Mouse (Mus musculus) thymus, adult 2 months (tissue): ENCODE data around the gene Tbx4. TPM values are rescaled to one million over a fixed set of nuclear protein-coding genes. Genes with fewer than 3 reads are reported as not detected.

ENCODE experiments used
- DNase-seq: peaks from one replicate; pipeline ENCODE4 v3.0.0; 2021
- H3K27ac ChIP-seq: fragments of 200-500 bp; 2 replicates; pipeline ENCODE4 v1.5.1; 2012; ENCODE audit warnings: low read length, control low read depth; ENCODE audit not compliant: control insufficient read depth, insufficient read depth
- H3K27me3 ChIP-seq: fragments of 200-500 bp; 2 replicates; pipeline ENCODE4 v1.6.1; 2012; ENCODE audit warnings: mild to moderate bottlenecking, low read length, moderate library complexity, mixed read lengths; ENCODE audit not compliant: control insufficient read depth, insufficient read depth
- H3K36me3 ChIP-seq: fragments of 200-500 bp; 2 replicates; pipeline ENCODE4 v1.6.1; 2012; ENCODE audit warnings: mild to moderate bottlenecking, low read length, moderate library complexity; ENCODE audit not compliant: control insufficient read depth, insufficient read depth
- H3K4me1 ChIP-seq: fragments of 200-500 bp; replicated peaks from 2 replicates; pipeline ENCODE4 v1.6.1; 2012; ENCODE audit warnings: low read length; ENCODE audit not compliant: control insufficient read depth, insufficient read depth
- H3K4me3 ChIP-seq: fragments of 200-500 bp; 2 replicates; pipeline ENCODE4 v1.5.1; 2012; ENCODE audit warnings: mild to moderate bottlenecking, low read length, control low read depth, moderate library complexity; ENCODE audit not compliant: control insufficient read depth, insufficient read depth
- CTCF ChIP-seq: fragments of 200-500 bp; IDR thresholded peaks from 2 replicates; pipeline ENCODE4 v1.5.1; 2012; ENCODE audit warnings: mild to moderate bottlenecking, control low read depth, low read length, moderate library complexity, borderline replicate concordance; ENCODE audit not compliant: control insufficient read depth, poor library complexity, insufficient read depth; ENCODE audit errors: extremely low read depth
- POLR2A ChIP-seq: fragments of 200-500 bp; IDR thresholded peaks from 2 replicates; pipeline ENCODE4 v1.6.1; 2012; ENCODE audit warnings: mild to moderate bottlenecking, low read length, control low read depth, moderate library complexity; ENCODE audit not compliant: control insufficient read depth, poor library complexity, insufficient read depth; ENCODE audit errors: extremely low read depth
- WGBS: fragments of 180-500 bp; shearing (Covaris S2); methylation state at CpG from one replicate; pipeline ENCODE4 v1.1.7; 2018; 5-methylcytosine and 5-hydroxymethylcytosine counted together
- polyA plus RNA-seq: library from polyadenylated mRNA; depleted of rRNA; stranded (reverse); fragments of >200 nt; gene quantifications from 2 replicates; pipeline ENCODE4 v1.2.3, GENCODE M21; 2012

Tbx4 gene
- polyA plus RNA-seq, 1 experiment: 0.08 TPM

- Histone ChIP-seq H3K27ac (no peak overlapping the region), H3K36me3 (no peaks in the 10 kb centered on the region), H3K4me1 (no peaks in the 10 kb centered on the region; the same call in 1 of the 2 replicates), H3K4me3 (no peak overlapping the region), H3K27me3 (peaks cover 9% of the 10 kb centered on the region; the same call in 1 of the 2 replicates)
- TF ChIP-seq CTCF: no peak
- TF ChIP-seq POLR2A: no peak
- DNase-seq: no peak
- WGBS: 81% methylated on average over 6 of the region's 6 CpGs
Measured at GRCm38 (mm10) chr11:85929651-85930050, 43.4 kb downstream of the Tbx4 start.

GRCm38 (mm10) chr11:85941785-85942570, 55.8 kb downstream of the Tbx4 start:
- TF ChIP-seq CTCF (no peak), POLR2A (no peak)
- H3K4me3 ChIP-seq: no peak overlapping the region
- H3K4me1 ChIP-seq: no peaks in the 10 kb centered on the region
- WGBS: 62% methylated on average over 7 of the region's 7 CpGs
- H3K36me3 ChIP-seq: no peaks in the 10 kb centered on the region
- DNase-seq: no peak
- H3K27me3 ChIP-seq: no peaks in the 10 kb centered on the region
- H3K27ac ChIP-seq: no peak overlapping the region

- Histone ChIP-seq H3K27me3 (no peaks in the 10 kb centered on the region), H3K4me1 (no peaks in the 10 kb centered on the region)
Measured at GRCm38 (mm10) chr11:85948765-85949164, 62.5 kb downstream of the Tbx4 start.

GRCm38 (mm10) chr11:85949749-85950148, 63.5 kb downstream of the Tbx4 start:
- TF ChIP-seq CTCF: no peak
- TF ChIP-seq POLR2A: no peak
- Histone ChIP-seq H3K36me3 (no peaks in the 10 kb centered on the region), H3K27ac (no peak overlapping the region), H3K4me3 (no peak overlapping the region), H3K27me3 (no peaks in the 10 kb centered on the region), H3K4me1 (no peaks in the 10 kb centered on the region)
- WGBS: 38% methylated on average over 2 of the region's 2 CpGs
- DNase-seq: no peak

More at GRCm38 (mm10) chr11:85948765-85949164, 62.5 kb downstream of the Tbx4 start:
- no peak for DNase-seq
- TF ChIP-seq CTCF: no peak
- no peak for TF ChIP-seq POLR2A
- H3K4me3 ChIP-seq: no peak overlapping the region
- no peaks in the 10 kb centered on the region for H3K36me3 ChIP-seq
- no peak overlapping the region for H3K27ac ChIP-seq
- 96% methylated on average over 10 of the region's 10 CpGs for WGBS

DNA sequence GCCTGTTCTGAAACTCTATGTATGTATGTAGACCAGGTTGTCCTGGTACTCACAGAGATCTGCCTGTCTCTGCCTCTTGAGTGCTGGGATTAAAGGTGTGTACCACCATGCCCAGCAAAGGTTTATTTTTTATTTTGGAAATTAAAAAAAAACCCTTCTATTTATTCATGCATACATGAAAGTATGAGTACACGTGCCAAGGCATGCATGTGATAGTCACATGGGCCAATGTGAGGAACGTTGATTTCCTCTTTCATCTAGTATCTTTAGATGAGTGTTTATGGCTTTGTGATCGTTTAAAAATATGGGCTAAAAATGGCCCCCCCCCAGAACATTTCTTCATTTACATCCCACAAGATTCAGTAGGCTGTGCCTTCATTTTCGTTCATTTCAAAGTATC, 66.3 kb downstream of the Tbx4 start:
- no peak for DNase-seq
- Histone ChIP-seq H3K27me3 (no peaks in the 10 kb centered on the region), H3K4me1 (no peaks in the 10 kb centered on the region), H3K4me3 (no peak overlapping the region), H3K27ac (no peak overlapping the region), H3K36me3 (no peaks in the 10 kb centered on the region)
- TF ChIP-seq CTCF: no peak
- TF ChIP-seq POLR2A: no peak
- WGBS: 84% methylated on average over 4 of the region's 4 CpGs

- WGBS: 85% methylated on average over 12 of the region's 12 CpGs
- Histone ChIP-seq H3K27ac (no peak overlapping the region), H3K4me3 (no peak overlapping the region), H3K36me3 (no peaks in the 10 kb centered on the region), H3K4me1 (no peaks in the 10 kb centered on the region), H3K27me3 (no peaks in the 10 kb centered on the region)
- DNase-seq: no peak
- TF ChIP-seq POLR2A: no peak
Measured at GRCm38 (mm10) chr11:85955611-85956010, 69.4 kb downstream of the Tbx4 start.

DNA sequence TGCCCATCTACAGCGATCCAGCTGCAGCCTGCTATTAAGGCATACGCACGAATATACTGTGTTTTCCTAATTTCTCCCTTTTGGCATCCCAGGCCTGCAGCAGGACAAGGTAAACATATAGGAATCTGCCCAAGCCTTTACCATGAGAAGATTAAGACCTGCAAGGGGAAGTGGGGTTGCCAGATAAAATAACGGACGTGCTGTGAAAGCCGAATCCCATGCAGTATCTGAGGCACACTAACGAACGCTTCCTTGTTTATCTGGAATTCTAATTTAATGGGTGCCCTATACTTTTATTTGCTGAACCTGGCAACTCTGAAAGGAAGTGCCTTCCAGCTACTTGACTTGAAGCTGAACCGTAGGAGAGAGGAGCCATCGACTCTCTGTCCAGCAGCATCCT, 70.2 kb downstream of the Tbx4 start:
- TF ChIP-seq POLR2A: no peak
- TF ChIP-seq CTCF: no peak
- no peak for DNase-seq
- 80% methylated on average over 10 of the region's 10 CpGs for WGBS
- Histone ChIP-seq H3K27ac (no peak overlapping the region), H3K27me3 (no peaks in the 10 kb centered on the region), H3K4me1 (no peaks in the 10 kb centered on the region), H3K36me3 (no peaks in the 10 kb centered on the region), H3K4me3 (no peak overlapping the region)
